Mouse (Mus musculus) retina, postnatal 1 day (tissue): ENCODE data around the gene Megf8.

Experiments
- DNase-seq: peaks from one replicate; pipeline ENCODE4 v3.0.0-alpha.2; 2012

The Megf8 gene

GRCm38 (mm10) chr7:25348861-25349260 is 31.9 kb downstream of the Megf8 start:
- no peak for DNase-seq

- peak; percentile 95 for DNase-seq
Observed at GRCm38 (mm10) chr7:25358721-25359206, 41.8 kb downstream of the Megf8 start.

GRCm38 (mm10) chr7:25363151-25363550 is 46.2 kb downstream of the Megf8 start:
- DNase-seq = peak; percentile 40

GRCm38 (mm10) chr7:25363632-25364031 is 46.7 kb downstream of the Megf8 start:
- no peak for DNase-seq

- DNase-seq = peak; percentile 98
Observed at GRCm38 (mm10) chr7:25365937-25366625, 49.1 kb downstream of the Megf8 start.

- peak; percentile 54 for DNase-seq
Observed at GRCm38 (mm10) chr7:25367632-25368293, 50.8 kb downstream of the Megf8 start.

- no peak for DNase-seq
Observed at GRCm38 (mm10) chr7:25368333-25368732, 51.4 kb downstream of the Megf8 start.

GRCm38 (mm10) chr7:25369058-25369749 is 52.2 kb downstream of the Megf8 start, which contains the start of gene Cnfn:
TSS of gene Cnfn (minus strand) at chr7:25369724.
- no peak for DNase-seq

GRCm38 (mm10) chr7:25372441-25372840 is 55.5 kb downstream of the Megf8 start:
- no peak for DNase-seq

GRCm38 (mm10) chr7:25376556-25376955 is 59.6 kb downstream of the Megf8 start:
- DNase-seq = peak; percentile 89

GRCm38 (mm10) chr7:25377100-25377700 is 60.2 kb downstream of the Megf8 start:
- peak; percentile 44 for DNase-seq

GRCm38 (mm10) chr7:25378181-25379100 is 61.5 kb downstream of the Megf8 start:
- DNase-seq = no peak

- DNase-seq = peak; percentile 84
Observed at GRCm38 (mm10) chr7:25379551-25380351, 62.8 kb downstream of the Megf8 start.

GRCm38 (mm10) chr7:25380392-25381283 is 63.7 kb downstream of the Megf8 start:
- DNase-seq = no peak

- DNase-seq = no peak
Observed at GRCm38 (mm10) chr7:25381284-25381680, 64.3 kb downstream of the Megf8 start.

- no peak for DNase-seq
Observed at GRCm38 (mm10) chr7:25382541-25382940, 65.6 kb downstream of the Megf8 start.

GRCm38 (mm10) chr7:25383385-25383784 is 66.4 kb downstream of the Megf8 start:
- DNase-seq = no peak

- DNase-seq = no peak
Observed at GRCm38 (mm10) chr7:25383891-25384290, 66.9 kb downstream of the Megf8 start.

- DNase-seq = no peak
Observed at GRCm38 (mm10) chr7:25384318-25384717, 67.4 kb downstream of the Megf8 start.

GRCm38 (mm10) chr7:25384818-25385217 is 67.9 kb downstream of the Megf8 start:
- no peak for DNase-seq
